Mouse (Mus musculus) CH12F3 (cell line): ENCODE results near the gene Abca2.

Source experiments
- in situ Hi-C: fragments of 300-500 bp; cut with MboI; formaldehyde crosslinking; loops from 2 replicates; pipeline ENCODE4 v1.14.3; 2020; ENCODE audit warnings: low sequenced_read_pairs

Gene Abca2

DNA sequence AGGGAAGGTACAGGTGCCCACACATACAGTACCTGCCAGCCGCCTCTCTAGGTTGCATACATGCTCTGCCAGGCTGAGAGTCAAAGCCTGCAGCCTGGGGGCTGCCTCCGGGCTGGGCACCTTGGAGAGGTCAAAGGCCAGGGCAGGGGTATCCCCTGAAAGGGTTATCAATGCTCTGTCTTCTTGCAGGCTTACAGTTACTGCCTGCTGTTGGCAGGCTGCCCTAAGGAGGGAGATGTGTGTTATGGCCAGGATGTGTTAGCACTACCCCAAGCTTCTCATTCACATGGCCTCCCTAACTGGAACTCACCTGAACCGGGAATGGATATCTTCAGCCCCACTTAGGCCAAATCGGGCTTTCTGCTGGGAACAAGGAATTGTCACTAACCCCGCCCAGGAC lies 31.6 kb downstream of the Abca2 start:
- in situ Hi-C loops, result no loop called here

DNA sequence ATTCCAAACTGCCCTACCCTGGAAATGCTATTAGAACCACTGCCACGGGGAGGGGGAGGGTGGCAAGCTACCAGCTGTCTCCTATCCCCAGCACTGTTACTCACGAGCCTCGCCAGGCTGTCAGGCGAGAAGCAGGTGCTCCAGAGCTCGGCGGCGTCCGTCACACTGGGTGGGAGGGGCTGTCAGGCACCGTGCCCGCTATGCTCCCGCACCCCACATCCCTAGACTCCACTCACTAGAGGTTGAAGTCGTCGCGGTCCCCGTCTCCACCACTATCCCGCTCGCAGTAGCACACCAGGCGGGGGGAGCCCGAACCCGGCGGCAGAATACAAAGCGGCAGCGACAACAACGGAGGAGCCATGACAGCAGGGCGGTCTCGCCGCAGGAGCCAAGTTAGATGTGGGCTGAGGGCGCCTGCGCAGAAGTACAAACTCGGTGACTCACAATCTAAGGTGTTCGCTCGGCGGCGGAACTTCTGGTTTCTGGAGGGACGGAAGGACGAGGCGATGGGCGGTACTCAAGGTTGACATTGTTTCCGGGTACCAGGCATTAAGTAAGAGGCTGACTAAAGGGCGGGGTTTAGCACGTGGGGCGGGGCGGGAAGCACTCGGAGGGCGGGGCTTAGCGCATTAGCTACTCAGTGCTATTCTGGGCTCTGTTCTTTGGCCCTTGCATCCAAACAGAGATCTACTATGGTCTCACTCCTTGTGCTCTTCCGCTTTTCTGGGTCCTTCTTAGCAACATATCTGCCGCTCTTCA lies 32.2 kb downstream of the Abca2 start, which contains the start of gene Paxx:
Paxx (minus strand) TSS at position 544 of the 759 bp plus-strand sequence.
- in situ Hi-C loops, result no loop called here

DNA sequence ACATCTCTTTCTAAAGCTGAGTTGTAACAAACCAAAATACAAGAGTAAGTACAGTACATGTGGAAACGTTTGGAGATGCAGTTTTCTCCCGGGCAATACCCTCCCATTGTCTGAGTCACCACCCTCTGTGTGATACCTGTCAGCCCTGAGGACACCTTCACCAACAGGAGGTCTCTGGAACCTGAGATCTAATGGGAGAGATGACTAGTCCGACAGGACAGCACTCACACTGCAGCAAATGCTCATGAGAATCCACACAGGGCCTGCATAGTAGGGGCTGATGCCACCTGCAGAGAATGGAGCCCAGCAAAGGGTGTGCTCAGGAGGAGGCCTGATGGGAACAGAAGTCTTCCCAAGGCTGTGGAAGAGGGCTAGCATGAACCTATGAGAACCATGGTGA lies 32.9 kb downstream of the Abca2 start:
- in situ Hi-C loops, result no loop called here

DNA sequence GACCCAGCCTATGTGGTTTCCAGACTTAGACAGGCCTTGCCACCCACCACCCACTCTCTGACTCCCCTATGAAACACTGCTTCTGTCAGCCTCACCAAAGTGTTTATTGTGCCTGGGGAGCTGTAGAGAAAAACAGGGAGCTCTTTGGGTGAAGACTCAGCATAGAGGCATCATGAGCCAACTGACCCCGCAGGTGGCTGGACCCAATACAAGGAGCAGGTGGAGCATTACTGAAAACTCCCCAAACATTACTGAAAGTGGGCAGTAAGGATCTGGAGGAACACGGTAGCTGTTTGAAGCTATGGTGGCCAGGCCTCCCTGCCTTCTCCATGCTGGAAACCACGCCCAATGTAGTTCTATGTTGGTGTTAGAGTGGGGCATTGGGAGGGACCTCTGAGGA lies 35.1 kb downstream of the Abca2 start:
- in situ Hi-C loops, result no loop called here

DNA sequence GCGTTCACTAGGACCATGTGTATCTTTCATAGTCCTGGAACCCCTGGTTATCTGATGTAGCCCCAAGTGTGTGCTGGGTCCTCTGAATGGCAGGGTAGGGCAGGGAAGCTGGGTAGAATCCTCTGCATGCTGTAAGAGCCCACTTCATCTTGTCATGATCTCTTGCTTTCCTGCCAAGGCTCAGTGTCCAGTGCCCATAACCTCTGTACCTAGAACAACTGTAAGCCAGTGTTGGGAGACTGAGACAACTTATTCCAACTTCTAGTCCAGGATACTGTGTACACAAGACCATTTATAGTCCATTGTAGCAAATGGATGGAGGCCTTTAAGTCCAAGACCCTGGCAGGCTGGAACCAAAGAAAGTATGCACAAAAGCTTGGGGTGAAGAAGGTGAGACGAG lies 36.8 kb downstream of the Abca2 start:
- in situ Hi-C loops, result no loop called here

DNA sequence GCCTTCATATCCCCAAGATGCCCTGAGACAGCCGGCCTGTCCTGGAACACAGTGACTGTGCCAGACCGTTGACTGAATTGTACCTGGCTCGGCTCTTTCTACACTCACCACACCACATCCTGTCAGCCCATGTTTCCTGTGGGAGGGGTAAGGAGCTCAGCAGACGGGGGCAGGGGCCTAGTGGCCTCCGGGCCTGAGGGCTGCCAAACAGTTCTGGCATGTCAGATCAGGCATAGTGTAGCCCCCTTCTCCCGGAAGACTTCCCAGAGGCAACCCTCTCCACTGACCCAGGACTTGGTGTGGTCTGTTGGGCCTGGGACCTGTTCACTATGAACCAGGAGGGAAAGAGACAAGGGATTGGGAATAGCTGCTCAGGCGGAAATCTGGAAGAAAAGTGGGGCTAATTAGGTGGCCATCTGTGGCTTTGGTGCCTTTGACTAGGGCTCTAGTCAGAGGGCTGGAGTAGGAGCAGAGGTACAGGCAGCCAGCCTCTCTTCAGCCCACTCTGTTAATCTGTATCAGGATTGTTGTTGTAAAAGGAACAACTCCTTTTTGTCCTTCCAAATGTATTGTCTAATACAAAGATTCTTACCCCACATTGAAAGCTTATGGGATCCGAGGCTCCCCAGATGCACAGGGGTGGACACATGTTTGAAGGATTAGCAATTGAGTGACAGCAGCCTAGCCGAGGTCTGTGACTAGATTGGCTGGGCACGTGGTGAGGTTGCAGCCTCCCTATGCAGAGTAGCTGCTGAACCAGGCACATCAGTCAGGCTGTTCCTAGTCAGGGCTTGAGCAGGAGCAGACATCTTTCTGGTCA lies 37.5 kb downstream of the Abca2 start:
- in situ Hi-C loops, result no loop called here

DNA sequence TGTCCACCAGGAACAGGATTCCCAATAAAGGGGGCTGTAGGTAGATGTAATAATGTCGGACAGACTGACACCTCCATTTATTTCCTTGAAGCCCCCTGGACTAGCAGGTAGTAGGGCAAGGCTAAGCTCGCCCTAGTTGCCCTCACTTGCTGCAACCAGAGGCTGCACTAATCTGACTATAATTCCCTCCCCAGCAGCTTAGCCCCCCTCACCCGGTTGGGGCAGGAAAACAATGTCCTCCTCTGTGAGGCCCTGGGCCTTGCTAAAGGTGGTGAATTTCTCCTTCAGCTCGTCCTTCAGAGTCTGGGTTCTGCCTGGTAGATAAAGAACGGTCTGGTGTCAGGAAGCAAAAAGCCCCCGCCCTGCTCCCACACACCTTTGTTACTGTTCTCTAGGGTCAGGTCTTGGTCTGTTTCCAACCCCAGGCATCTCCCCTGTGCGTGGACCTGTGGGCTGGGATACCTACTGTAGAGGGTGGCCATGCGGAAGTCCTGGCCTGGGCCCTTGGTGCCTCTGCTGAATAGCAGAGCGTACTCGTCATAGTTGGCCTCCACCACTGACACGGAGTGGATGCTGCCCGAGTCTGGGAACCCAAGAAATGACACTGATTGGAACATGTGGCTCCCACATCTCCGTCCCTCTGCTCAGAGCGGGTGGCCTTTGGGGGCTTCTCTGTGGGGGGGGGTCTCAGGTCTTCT lies 39.3 kb downstream of the Abca2 start:
- in situ Hi-C loops, result no loop called here

DNA sequence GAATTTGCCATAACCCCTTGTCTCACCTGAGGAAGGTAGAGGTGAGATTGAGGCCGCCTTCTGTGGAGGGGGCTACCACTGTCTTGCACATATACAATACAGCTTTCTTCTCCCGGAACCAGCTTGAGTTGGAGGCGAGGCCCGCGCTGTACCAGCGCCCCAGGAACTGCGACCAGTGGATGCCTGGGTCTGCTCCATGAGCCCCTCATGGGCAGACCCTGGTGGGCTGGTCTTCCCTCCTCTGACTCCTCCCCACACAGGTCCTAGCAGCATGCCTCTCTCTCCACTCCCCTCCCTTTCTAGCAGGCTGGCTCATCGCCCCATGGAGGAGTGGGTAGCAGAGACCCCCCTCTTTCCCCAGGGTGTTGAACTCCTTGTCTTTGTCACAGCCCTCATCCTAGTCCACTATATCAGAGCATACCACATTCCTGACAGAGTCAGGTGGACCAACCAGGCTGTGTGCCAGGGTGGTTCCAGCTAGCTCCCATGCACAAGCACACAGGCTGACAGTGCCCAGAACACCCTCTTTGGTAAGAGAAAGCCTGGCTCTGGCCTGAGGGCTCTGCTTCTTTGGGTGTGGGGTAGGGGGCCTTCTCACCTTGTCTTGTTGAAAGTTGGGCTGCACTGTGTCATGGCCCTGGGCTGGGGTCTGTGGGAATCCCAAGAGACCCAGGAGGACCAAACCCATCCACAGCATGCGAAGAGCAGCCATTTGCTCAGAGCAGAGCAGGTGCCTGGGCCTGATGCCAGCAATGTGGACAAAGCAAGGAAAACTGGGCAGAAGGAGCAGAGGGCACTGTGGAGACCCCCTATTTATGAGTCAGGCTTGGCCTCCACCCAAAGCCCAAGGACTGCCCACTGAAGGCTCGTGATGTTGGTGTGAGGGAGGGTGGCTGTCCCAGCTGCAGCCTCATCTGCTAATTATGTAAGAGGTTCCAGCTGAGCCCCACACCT lies 40.7 kb downstream of the Abca2 start:
- in situ Hi-C loops, result no loop called here

DNA sequence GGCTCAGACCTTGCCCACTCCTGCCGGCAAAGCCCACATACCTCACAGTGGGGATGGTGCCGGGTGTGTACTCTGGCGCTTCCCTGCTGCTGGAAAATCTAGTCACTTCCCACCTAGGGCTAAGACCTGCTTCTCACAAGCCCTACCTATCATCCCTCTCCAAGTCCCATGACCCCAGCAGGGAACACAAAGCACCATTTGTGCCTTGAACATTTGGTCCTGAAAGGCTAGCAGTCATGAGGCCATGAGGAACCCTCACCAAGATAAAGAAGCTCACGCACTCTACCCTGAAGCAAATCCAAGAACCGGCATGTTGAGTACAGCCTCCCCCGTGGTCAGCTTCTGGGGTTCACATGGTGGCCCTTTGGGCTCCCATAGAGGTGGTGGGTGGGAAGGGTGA lies 41.5 kb downstream of the Abca2 start, which contains the start of gene Ptgds:
Ptgds (minus strand) TSS at position 78 of the 400 bp plus-strand sequence.
- in situ Hi-C loops, result no loop called here

DNA sequence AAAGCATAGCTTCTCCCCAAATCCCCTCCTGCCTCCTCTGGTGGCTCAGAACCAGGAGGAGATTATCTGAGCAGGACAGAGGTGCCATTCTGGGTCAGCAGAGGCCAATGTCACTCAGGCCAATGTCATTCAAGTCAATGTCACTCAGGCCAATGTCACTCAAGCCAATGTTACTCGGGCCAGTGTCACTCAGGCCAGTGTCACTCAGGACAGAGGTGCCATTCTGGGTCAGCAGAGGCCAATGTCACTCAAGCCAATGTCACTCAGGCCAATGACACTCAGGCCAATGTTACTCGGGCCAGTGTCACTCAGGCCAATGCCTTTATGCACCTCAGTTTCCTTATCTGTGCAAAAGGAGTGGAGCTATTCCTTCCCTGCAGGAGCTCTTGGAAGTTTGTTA lies 44.0 kb downstream of the Abca2 start:
- in situ Hi-C loops, result no loop called here

DNA sequence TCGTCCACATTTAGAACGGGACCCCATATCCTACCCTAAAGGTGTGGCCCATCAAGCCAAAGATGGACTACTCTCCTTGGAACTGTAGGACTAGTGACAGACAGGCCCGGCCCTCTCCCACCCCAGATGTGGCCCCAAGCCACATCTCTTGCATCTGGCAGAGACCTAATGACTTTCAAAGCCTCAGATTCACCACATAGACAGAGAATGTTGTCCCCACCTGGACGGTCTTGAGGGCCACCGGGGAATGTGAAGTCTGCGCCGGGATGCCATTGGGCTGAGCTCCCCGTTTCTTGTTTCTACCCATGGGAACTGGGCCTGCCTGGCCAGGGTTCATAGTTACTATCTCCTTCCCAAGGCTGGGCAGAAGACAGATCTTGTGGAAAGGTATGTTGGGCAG lies 49.0 kb downstream of the Abca2 start:
- in situ Hi-C loops, result no loop called here

DNA sequence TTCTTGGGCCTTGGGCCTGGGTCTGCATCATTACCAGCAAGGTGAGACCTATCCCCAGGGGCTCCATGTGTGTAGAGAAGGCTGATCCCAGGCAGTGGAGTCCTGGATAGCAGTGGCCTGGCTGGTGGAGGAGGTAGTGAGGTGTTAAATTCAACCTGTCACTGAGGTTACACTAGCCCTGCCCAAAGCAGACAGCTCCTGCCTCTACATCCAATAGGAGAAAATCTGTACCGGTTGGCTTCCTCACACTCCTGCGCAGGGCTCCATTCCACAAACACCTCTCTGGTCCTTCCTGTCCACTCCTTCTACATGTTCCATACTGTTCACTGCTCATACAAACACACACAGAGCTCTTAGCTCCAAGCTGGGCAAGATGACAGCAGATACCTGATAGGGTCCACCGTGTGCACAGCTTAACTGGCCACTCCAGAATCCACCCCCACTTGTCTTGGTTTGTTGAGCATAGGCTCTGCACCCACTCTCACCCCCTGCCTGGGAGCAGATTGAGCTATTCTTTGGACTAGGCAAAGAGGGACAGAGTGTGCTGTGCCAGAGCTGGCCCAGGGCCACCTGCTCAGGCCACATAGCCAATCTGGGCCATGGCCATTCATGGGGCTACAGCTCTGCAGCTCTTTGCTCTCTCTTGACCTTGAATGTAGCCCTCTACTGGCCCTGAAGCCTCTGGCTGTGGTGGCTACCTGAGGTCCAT lies 49.6 kb downstream of the Abca2 start:
- in situ Hi-C loops, result no loop called here

DNA sequence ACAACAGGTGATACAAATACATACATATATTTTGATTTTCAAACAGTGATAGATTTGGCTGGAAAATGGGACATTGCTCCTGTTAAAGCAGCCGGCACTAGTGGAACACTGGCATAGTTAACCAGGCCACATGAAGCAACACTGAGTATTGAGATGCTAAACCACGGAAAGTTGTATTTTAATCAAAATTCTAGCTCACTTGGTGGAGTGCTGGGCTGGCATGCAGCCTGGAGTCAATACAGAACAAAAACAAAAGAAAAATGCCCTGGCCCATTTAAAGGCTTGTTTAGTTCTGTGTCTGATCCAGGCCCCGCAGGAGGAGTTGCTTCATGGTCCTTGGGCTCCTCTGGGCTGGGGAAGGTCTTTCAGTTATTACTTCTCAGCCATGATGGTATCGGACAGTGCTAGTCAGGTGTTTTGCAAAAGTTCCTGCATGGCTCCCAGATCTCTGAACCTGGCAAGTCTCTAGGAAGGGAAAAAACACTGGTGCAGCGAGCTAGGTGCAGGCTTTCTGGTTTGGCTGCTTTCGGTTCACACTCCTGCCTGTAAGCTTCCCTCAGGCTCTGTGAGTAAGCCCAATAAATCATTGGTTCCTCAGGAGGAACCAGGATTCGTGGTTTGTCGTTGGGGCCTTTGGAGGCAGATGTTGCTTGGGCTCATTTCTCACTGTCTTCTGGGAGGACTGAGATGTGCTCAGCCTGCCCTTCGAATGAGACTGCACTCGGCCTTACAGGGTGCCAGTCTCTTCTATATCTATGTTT lies 51.2 kb downstream of the Abca2 start:
- in situ Hi-C loops, result no loop called here

DNA sequence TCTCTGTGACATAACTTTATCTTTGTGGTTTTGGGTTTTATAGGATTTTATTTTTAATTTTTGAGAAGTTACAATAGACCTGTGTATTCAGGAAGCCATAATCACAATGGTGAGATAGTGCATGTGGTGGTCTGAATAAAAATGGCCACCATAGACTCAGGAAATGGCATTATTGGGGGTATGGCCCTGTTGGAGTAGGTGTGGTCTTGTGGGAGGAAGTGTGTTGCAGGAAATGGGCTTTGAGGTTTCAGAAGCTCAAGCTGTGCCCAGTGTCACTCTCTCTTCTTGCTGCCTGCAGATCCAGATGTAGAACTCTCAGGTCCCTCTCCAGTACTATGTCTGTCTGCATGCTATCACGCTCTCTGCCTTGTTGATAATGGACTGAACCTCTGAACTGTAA lies 52.0 kb downstream of the Abca2 start:
- in situ Hi-C loops, result no loop called here

DNA sequence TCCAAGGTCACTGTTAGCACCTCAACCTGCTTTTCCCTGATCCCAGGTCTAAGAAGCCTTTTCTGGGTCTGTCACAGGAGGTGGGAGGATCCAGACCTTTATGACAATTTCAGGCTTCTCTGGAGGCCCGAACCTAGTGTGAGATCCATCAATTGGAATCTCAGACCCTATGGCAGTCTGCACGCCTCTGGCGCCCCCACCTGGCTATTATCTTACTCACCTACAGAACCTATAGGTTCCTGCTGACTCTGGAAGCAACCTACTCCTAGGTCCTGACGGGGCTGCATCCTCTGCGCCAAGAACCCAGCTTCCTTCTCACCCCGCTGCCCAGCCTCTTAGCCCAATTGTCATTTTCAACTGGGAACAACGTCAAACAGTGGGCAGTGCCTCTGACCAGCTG lies 54.5 kb downstream of the Abca2 start:
- in situ Hi-C loops, result no loop called here

DNA sequence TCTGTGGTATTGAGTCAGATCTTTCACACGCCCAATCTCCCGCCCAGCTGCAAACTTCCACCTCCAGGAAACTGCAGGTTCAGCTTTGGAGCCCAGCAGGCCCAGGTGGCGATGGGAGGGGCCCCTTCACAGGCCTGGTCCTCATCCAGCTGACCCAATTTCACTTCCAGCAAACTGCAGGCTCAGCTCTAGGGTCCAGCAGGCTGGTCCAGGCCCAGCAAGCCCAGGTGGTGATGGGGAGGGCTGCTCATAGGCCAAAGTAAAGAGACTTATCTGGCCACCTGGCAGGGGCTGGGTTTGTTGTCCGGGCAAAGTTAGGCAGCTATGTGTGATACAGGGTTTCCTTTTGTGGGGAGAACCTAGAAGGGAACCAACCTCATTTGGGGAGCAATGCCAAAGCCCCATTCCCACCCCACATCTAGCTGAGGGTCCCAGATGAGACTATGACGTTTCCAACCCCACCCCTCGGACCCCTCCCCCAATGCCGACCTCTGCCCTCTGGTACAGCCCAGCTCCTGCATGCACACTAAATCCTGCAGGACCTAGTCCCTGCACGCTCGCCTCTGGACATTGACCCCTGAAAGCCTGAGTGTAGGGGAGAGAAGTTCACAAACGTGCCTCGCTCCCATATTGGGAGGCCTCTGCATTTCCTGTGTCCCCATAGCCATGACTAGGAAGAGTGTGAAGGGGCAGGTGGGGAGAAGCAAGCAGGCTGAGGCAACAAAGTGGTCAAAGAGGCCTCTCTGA lies 56.6 kb downstream of the Abca2 start:
- in situ Hi-C loops, result no loop called here

DNA sequence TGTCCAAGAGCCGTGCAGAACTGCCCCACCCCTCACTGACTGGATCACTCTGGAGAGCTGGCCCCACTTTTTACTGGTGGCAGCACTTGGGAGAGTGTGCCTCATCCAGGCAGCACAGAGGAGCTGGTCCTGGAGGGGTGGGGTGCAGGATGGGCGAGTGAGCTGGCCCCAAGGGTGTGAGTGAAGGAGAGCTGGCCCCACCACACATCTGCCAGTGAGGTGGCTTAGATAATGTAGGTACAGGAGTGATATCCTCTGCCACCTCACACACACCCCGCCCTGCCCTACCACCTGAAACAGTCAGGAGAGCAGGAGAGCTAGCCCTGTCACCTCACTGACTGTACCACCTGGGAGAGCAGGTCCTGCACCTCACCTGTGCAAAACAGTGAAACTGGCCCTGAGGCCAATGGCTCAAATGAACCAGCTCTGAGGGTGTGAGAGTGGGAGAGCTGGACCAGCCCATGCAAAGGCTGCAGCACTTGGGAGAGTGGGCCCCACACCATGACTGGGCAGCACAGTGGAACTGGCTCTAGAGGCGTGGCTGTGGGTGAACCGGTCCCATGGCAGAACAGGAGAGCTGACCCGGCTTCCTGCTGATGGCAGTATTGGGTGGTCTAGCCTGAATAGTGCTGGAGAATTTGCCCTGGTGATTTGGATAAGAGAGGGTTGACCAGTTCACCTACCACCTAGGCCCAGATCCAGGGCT lies 59.6 kb downstream of the Abca2 start:
- in situ Hi-C loops, result no loop called here

DNA sequence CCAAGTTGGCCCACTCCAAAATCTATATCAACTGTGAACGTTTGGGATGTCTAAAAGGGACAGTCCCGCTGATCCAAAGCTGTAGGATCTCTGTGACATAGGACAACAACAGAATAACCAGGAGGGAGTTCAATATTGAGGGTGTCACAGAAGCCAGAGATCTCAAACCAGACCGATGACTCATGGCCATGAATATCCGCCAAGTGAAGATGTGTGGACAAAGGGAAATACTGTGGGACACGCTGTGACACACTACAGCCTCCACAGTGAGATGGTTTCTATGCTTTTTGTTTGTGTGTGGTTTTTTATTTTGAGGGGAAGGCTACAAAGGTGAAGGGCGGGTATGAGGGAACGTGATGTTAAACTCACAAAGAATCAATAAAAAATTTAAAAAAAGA lies 60.2 kb downstream of the Abca2 start:
- in situ Hi-C loops, result no loop called here
